Mouse (Mus musculus) gastrocnemius, adult 18-20 months (tissue): ENCODE measurements around the gene Pabpc4. TPM values are rescaled to one million over a fixed set of nuclear protein-coding genes. Genes with fewer than 3 reads are reported as not detected.
"Not testable (repeated sequence)": the region's sequence is repeated elsewhere in the genome, so short reads cannot be mapped to it uniquely, and the experiment has no call there.

ENCODE experiments used
- DNase-seq: peaks from one replicate; pipeline ENCODE4 v3.0.0; 2021; ENCODE audit warnings: low spot score
- total RNA-seq, 2 experiments: library from RNA; stranded (reverse); gene quantifications; 2 replicates each; pipeline ENCODE4 v1.2.3; 2021

The Pabpc4 gene
- total RNA-seq, 2 experiments from 2014 or later, result 307 to 316 TPM

DNA sequence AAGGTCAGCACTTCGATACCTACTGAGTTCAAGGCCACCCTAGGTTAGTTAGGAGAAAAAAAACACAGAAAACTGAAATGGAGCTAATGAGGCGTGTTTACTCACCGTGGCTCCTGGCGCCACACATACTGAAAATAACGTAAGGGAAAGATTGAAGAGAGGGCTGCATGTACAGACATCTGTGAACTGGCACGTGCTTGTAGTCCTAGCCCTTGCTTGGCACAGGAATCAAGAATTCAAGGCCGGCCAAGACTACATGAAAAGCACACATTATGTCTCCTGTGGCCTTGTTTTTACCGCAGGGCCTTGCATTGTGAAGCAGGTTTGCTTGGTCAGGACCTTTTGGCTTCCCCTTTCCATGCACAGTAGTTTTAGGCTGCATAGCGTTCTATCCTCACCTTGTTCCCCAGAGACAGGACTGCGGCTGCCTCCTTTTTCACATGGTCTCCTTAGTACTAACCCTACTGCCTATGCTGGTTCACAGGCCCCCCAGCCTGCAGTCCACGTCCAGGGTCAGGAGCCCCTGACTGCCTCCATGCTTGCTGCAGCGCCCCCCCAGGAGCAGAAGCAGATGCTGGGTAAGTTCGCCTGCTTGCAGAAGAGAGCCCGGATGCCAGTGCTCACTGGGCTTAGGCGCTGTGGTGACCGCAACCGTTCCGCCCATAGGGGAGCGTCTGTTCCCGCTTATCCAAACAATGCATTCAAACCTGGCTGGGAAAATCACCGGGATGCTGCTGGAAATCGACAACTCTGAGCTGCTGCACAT lies 35.2 kb downstream of the Pabpc4 start:
- DNase-seq, result no peak

DNA sequence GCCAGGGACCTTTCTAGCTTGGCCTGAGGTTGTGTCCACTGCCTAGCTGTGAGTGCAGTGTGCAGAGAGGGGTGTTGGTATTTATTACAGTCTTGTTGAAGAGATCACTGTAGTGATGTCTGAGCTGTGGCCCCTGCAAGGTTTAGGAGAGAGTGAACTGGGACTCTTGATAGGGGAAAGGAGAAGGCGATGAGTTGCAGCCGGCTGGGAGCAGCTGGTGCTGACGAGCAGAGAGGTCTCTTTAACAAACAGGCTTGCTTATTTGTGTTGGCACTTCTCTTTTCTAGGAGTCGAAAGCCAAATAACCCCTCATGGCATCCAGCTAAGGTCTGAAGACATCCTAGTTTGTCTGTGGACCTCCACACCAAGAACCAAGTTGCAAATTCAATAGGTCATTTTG lies 36.1 kb downstream of the Pabpc4 start:
- no peak for DNase-seq

DNA sequence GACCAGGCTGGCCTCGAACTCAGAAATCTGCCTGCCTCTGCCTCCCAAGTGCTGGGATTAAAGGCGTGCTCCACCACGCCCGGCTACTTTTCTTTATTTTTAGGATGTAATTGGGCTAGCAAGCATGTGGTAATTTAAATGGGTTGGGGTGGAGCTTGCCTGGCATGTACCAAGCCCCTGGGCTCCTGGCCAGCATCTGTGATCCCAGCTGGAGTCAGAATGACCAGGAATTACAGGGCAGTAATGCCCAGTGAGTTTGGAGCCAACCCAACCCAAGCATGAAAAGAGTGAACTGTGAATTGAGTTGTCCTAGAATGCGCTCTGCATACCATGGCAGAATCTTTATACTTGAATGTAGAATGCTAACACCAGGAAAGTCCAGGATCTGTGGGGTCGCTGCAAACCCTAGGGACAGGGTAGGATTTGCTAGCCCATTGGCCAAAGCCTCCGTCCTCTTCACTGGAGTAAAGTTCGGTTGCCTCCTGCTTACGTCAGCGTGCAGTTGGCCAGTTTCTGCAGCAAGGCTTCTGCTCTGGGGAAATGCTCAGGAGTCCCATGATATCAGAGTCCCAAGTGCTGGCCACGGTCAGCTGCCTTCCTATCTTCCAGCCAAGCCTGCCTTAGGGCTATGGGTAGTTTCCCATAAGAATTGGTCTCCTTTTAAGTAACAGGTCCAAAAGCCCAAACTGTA lies 37.0 kb downstream of the Pabpc4 start:
- no peak for DNase-seq

DNA sequence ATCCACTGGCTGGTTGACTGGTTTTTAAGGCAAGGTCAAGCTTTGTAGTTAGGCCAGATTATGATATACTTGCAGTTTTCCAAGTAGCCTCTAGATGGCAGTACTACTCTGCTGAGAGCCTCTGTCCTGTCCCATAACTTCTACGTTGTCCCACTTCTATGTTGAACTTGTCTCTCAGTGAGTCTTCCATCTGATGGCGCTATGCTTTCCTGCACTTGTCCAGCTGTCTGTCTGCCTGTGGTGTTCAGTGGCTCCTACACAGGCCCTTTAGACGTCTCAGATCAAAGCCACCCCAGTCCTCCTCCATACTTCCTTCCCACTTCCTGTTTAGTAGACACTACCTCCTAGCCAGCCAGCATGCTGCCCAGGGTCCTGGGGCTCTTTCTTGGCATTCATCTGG lies 43.6 kb downstream of the Pabpc4 start:
- DNase-seq, result peak; percentile 68

DNA sequence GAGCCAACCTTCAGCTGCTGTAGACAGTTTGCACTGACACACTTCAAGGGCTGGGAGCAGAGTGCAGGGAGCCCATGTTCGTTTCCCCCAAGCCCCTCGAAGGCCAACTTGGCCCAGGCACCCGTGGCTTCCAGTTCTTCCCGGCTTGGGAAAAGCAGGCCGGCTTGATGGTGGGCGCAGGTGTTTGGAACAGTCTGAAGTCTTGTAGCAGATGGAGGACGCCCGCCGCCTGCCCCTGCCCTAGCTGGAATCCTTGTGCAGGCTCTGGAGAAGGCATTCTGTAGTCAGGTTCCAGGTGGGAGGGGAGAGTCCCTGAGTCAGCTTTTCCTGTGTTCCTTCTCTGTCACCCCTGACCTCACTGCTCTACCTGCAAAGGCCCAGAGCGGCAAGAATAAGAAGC lies 44.8 kb downstream of the Pabpc4 start:
- DNase-seq, result no peak

DNA sequence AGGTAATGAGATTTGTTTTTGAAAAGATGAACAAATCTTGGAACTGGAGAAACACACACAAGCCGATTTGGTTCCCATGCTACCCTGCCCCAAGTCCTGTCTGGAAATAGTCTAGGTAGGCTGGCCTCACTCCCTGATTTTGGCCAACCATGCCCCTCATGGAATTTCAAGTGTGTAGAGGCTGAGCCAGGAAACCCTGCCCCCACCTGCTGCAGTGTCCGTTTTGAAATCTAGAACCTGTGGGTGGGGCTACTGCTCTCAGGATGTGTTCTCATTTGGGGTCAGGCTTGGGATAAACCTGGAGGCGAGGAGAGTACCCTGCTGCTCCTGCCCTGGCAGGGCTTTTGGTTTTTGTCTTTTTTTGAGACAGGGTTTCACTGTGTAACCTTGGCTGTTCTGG lies 46.1 kb downstream of the Pabpc4 start:
- peak; percentile 67 for DNase-seq

DNA sequence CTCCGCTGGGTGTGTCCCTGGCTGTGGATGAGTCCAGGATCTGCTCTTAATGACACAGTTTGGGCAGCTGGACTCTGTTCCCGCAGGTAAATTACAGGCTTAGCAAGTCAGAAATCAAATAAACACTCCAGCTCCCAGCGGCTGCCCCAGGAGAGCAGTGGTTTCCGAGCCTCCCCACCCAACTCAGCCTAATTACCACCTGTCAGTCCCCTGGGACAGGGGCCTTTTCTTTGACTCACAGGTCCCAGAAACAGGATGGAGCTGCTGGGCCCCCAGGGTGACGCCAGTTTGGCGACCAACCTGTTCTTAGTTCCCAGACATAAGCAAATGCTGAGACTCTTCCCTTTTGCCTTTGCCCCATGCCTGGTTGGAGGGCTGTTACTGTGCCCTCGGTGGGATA lies 49.7 kb downstream of the Pabpc4 start:
- no peak for DNase-seq

DNA sequence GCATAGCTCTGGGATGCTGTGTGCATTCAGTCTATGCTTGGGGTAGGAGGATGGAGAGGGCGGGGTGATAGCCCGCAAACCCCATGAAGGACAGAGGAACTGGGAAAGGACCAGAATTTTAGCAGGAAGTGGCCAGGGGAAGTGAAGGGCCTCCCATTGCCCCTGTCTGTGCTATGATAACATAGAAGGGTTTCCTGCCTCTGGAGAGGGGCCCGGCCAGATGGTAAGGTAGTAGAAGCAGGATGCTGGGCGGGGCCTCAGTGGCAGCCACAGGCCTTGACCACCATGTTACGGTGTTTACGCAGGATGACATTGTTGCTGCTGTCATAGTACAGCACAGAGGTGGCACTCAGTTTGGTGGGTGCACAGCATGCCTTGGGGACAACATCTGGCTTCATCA lies 50.9 kb downstream of the Pabpc4 start:
- no peak for DNase-seq

DNA sequence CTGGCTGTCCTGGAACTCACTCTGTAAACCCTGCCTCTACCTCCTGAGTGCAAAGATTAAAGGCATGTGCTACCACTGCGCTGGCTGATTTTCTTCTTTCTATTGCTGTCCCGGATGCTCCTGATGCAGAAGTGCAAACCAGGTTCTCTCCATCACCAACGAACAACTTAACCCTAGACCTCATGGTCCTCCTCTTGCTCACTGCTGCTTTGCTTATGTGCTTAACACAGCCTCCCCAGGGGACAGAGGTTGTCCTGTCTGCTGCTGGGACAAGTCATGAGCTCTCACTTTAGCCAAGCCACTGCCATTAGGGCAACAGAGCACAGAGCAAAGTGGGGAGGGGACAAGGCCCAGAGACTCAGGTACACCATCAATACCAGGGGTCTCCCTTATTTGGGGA lies 52.3 kb downstream of the Pabpc4 start:
- no peak for DNase-seq

DNA sequence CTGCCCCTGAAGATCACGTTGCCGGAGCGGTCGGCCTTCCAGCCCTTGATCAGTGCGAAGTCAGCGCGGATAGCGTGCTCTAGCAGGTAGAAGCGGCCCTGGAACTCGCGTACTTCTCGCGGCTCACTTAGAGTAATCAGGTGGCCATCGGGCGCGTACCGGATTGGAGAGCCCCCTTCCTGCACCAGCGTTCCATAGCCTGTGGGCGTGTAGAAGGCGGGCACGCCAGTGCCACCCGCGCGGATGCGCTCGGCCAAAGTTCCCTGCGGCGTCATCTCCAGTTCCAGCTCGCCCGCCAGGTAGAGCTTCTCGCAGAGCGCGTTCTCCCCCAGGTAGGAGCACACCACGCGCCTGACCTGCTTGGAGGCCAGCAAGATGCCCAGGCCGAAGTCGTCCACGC lies 60.8 kb downstream of the Pabpc4 start:
- DNase-seq, result not testable (repeated sequence)

DNA sequence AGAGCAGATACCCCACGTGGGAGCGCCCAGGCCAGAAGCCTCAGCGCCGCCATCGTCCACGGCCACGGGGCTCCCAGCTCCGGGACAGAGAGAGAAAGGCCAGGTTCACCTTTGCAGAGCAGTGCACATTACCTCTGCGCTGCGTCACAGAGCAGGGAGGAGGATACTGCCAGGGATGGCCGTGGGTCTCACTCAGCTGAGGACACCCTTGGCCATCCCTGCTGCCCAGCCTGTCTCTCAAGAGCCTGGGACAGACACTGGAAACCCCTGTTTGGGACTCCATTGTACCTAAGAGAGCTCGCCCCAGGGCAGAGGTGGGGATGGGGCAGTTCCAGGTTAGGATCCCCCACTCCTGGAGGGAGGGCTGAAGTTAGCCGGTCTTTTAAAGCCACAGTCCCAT lies 61.4 kb downstream of the Pabpc4 start, which contains the start of gene Oxct2a:
Gene Oxct2a (minus strand): TSS at position 101 of the 400 bp plus-strand sequence.
- no peak for DNase-seq

DNA sequence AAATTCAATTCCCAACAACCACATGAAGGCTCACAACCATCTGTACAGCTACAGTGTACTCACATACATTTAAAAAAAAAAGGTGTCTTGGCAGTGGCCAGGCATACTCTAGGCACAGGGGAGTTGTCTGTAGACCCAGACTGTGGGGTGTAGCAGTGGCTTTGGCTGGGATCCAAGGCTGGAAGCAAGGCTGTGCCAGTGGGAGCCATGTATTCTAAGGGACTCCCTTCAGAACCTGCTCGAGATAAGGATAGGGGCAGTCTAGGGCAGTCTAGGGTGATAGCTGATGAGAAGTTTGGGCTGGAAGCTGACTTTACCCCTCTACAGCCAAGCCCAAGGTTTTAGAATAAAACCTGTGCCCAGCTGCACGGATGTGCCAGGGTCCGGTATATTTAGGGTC lies 63.9 kb downstream of the Pabpc4 start:
- DNase-seq, result no peak

DNA sequence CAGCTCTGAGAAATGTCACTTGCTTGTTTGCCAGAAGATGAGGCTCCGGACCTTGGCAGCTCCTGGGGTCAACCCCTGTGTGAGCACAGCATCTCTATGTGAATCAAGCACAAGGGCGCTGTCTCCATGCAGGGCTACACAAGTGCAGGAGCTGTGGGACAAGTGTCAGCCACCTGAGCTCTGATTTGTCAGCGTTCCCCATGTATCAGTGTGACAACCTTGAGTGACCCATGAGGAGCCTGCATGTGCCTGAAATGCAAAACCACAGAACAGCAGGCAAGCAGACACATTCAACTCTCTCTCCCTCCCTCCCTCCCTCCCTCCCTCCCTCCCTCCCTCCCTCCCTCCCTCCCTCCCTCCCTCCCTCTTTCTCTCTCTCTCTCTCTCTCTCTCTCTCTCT lies 65.5 kb downstream of the Pabpc4 start:
- DNase-seq, result peak; percentile 34

DNA sequence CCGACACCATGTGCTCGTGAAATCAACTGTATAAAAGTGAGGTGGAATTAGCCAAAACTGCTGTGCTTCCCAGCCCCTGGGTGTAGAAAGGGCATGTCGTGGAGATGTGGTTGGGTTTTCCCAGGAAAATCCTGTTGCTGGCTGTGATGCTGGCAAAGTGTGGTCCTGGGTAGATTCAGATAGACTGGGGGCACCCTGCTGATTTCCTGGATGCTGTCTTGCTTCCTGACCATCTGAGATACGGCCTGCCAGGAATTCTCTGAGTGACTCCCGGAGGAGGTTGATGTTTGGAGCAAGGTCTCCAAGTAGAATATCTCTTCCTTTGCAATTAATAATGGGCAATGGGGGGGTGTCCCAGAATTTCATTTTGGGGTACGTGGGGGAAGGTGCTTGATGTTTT lies 66.8 kb downstream of the Pabpc4 start:
- no peak for DNase-seq

DNA sequence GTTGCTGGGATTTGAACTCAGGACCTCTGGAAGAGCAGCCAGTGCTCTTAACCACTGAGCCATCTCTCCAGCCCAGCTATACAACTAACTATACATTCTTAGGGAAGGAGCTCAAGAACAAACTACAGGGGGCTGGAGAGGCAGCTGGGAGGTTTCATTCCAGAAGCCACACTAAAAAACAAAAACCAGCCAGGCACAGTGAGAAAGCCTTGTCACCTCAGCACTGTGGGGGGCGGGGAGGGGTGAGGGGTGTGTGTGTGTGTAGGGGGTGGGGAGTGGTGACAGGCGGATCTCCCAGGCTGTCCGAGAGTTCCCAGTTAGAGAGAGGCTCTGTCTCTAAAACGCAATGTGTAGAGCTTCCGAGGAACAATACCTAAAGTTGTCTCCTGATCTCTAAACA lies 69.2 kb downstream of the Pabpc4 start:
- no peak for DNase-seq

DNA sequence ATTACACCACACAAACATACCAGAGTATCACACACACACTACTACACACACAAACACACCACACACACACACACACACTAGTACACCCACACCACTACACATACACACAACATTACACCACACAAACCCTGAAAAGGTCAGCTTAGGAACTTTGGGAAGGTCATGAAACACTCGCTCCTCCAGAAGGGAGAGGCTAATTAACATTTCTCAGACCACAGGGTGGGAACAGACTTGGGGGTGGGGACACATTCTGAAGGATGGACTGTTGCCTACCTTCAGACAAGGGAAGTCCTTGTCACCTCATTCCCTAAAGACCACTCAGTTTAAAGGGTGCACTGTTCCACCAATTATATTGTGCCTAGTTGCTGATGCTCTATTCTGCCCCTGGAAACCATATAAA lies 69.8 kb downstream of the Pabpc4 start:
- DNase-seq, result not testable (repeated sequence)

DNA sequence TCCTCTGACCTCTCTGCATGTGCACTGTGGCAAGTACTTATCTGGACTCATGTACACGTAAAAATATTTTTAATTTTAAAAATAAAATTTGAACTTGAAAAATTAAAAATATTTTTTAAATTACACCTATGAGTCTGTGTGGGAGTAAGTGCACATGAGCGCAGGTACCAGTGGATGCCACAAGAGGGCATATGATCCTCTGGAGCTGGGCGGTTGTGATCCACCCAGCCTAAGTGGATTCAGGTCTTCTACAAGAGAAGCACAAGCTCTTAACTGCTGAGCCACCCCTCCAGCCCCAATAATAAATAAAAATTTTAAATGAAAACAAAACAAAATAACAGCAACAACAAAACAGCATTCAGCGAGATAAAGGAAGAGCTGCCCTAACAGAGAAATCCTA lies 71.0 kb downstream of the Pabpc4 start:
- DNase-seq, result no peak

DNA sequence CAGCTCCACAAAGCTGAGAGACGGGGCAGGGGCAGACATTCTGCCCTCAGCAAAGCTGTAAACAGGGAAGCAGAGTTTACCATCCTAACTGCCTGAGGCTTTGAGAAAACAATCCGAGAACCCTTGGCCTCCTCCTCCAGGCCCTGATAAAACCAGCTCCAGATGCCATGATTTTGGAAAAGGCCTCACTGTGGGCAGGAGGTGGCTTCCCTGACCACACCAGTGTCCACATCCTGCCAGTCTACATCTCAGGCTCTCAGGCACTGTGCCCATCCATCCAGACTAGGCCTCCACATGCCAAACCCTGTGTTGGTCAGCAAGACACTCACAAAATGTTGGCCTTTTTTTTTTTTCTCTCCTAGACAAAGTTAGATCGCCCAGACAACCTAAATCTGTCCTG lies 72.0 kb downstream of the Pabpc4 start:
- no peak for DNase-seq

DNA sequence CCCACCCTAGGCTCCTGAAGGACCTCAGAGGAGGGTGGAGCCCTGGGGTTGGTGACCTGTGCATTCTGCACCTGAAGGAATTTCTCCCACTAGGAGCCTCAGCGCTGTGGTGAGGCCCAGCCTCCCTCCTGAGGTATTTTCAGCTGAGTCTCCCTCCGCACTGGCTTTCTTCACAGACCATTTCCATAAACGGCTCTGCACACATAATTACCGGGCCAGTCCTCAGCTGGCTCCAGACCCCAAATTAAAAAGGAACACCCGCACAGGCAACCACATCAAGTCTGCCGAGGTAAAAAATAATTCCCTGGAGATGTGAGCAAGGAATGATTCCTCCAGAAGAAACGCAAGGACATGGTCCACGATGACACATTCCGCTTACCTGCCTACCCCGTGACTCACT lies 73.1 kb downstream of the Pabpc4 start:
- not testable (repeated sequence) for DNase-seq

DNA sequence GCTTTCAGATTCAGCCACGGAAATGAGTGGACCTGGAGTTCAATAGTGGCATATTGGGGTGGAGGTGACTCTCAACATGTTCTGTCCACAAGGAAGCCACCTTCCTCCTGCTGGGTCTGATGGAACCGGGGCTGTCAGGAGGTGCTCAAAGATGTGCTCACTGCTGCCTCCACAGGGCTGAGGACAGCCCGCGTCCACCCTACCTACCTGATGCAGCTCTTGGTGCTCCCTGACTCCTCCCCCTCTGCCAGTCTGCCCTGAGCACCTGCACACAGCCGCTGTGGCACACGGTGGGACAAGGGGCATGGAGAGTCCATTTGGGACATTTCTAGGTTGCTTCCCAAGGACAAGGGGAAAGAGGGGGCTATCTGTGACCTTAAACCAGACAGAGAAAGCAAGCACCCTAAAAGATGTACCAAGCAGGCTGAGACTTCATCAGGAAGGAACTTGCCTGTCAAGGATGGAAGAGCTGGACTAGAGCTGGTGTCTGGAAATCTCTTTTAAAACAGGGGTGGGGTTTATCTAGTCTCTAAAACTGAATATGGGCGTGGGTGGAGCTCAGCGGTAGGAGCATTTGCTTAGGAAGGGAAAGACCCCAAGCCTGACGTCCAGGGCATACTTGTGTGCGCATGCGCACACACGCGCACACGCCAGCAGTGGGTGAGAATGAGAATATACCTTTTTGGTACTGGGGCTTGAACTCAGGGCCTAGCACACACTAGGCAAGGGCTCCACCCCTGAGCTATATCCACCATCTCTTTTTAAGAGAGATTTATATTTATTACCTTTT lies 73.8 kb downstream of the Pabpc4 start:
- DNase-seq, result no peak

DNA sequence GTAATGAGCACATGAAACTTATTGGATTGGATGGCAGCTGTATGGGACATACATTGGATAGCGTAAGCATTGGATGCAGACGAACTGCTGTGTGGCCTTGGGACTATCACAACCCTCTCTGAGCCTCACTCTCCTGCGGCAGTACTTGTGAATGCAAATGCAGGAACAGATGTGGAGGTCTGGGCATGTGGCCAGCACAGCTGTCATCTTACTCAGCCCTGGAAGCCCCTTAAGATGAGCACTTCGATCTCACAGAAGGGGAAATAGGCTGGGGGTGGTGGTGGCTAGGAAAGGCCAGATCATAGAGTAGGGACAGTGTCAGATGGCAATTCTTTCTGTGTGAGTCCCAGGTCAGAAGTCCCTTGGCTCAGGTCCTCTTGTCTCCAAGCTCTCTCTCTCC lies 75.5 kb downstream of the Pabpc4 start:
- no peak for DNase-seq

DNA sequence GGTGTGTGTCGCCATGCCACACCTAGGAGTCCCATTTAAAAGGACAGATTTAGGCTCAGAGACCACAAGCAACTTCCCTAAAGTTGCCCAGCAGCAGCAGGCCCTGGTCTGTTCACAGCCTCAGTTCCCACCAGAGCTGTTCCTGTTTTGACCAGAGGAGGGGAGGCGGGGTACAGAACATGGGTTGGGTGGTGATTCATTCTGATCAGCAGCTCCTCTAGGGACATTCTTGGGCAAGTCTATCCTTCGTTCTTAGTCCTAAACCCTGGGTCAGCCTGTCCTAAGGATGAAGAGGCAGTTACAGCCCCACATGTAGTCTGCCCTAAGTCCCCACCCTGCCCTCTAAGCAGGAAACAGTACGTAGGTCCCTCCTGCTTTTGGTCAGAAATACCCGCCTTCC lies 78.1 kb downstream of the Pabpc4 start:
- DNase-seq, result peak; percentile 13
